Mouse (Mus musculus) intestine, postnatal 0 days (tissue): ENCODE measurements around the gene Cntn4. TPM values are rescaled to one million over a fixed set of nuclear protein-coding genes. Genes with fewer than 3 reads are reported as not detected.

Experiments
- ATAC-seq: fragments of 200-750 bp; cut with Nextera tagmentation; 2 replicates; pipeline ENCODE4 v1.8.0; 2017; ENCODE audit warnings: mild to moderate bottlenecking, moderate TSS enrichment, moderate library complexity
- H3K27ac ChIP-seq: fragments of 300-500 bp; sonication (generic); 2 replicates; pipeline ENCODE4 v1.5.1; 2014; ENCODE audit warnings: mild to moderate bottlenecking, low read depth, low read length, moderate library complexity
- H3K27me3 ChIP-seq: fragments of 300-500 bp; sonication (generic); replicated peaks from 2 replicates; pipeline ENCODE4 v1.6.1; 2014; ENCODE audit warnings: low read length, mixed read lengths; ENCODE audit not compliant: control insufficient read depth, insufficient read depth
- H3K36me3 ChIP-seq: fragments of 300-500 bp; sonication (generic); 2 replicates; pipeline ENCODE4 v1.6.1; 2014; ENCODE audit warnings: mild to moderate bottlenecking, moderate library complexity; ENCODE audit not compliant: control insufficient read depth, insufficient read depth
- H3K4me1 ChIP-seq: fragments of 300-500 bp; sonication (generic); replicated peaks from 2 replicates; pipeline ENCODE4 v1.6.1; 2014; ENCODE audit warnings: antibody characterized with exemption, low read length, mixed read lengths; ENCODE audit not compliant: control insufficient read depth, insufficient read depth
- H3K4me2 ChIP-seq: fragments of 300-500 bp; sonication (generic); replicated peaks from 2 replicates; pipeline ENCODE4 v1.6.1; 2014; ENCODE audit warnings: low read depth, mild to moderate bottlenecking, moderate library complexity
- H3K4me3 ChIP-seq: fragments of 300-500 bp; sonication (generic); 2 replicates; pipeline ENCODE4 v1.5.1; 2014; ENCODE audit warnings: low read depth, low read length
- H3K9ac ChIP-seq: fragments of 300-500 bp; sonication (generic); 2 replicates; pipeline ENCODE4 v1.6.1; 2014; ENCODE audit warnings: mild to moderate bottlenecking, low read depth, low read length
- H3K9me3 ChIP-seq: fragments of 300-500 bp; sonication (generic); 2 replicates; pipeline ENCODE4 v1.6.1; 2016; ENCODE audit warnings: mixed run types; ENCODE audit not compliant: control insufficient read depth
- CTCF ChIP-seq: sonication (generic); IDR thresholded peaks from 2 replicates; pipeline ENCODE4 v1.5.1; 2016; ENCODE audit warnings: low read depth, mild to moderate bottlenecking, control low read depth, antibody characterized with exemption, moderate library complexity
- WGBS: fragments of 180-500 bp; shearing (Covaris S2); extraction: QIAGEN DNeasy Blood & Tissue Kit; methylation state at CpG from one replicate; pipeline ENCODE4 v1.1.7; 2014; 5-methylcytosine and 5-hydroxymethylcytosine counted together
- polyA plus RNA-seq: library from polyadenylated mRNA; unstranded; fragments of >200 nt; fragmentation: Nextera tagmentation; extraction: Ambion mirVana; gene quantifications from 2 replicates; pipeline ENCODE4 v1.2.1, GENCODE M21; 2015

Gene Cntn4
- polyA plus RNA-seq, 1 experiment from 2014 or later, result 0.08 TPM

DNA sequence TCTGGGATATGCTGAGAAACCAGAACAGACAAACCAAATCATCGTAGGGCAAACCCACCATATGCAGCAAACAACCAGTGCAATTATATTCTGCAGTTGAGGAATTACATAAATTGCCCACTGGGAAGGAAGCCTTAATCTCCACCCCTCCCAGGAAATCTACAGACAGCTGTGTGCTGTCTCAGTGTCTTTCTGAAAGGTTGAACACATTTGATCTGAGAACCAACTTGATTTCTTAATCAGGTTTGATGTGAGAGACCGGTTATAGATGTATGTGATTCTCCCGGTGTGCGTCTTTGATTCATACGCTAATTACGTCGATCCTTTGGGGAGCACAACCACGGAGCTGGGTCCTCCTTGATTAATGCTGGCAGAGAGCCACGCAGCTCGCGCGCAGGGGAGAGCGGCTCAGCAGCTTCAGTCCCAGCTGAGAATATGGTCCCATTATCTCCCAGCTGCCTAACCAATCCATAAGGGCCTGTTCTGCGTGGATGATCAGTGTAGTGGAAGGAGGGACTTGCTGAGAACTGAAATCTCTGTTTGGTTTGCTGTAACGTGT lies 441.1 kb downstream of the Cntn4 start:
- H3K4me2 ChIP-seq, result peak overlapping the region; percentile 35; the same call in 1 of the 2 replicates
- H3K27me3 ChIP-seq, result no peaks in the 10 kb centered on the region
- H3K9me3 ChIP-seq, result no peaks in the 10 kb centered on the region
- H3K4me3 ChIP-seq, result no peak overlapping the region
- H3K36me3 ChIP-seq, result no peaks in the 10 kb centered on the region
- no peak for ATAC-seq
- H3K4me1 ChIP-seq, result no peaks in the 10 kb centered on the region
- no peak overlapping the region for H3K27ac ChIP-seq
- WGBS, result 26% methylated on average over 15 of the region's 15 CpGs
- no peak for TF ChIP-seq CTCF
- H3K9ac ChIP-seq, result no peak overlapping the region

DNA sequence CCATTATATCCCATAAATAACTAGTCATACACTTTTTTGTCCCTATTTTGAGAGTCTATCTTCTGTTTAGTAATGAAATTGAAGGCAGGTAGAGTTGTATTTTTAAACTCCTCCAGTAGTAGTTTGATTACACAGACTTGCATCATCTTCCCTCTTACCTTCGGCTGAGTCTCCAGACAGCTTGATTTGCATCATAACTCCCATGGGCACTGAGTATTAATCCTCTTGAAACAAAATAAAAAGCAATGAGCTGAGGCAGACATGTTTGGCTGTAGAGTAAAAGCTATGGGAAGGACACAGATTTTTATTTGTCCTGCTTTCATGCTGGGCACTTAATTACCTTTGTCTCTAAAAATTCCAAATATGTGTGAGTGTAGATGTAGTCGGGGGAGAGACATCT lies 476.1 kb downstream of the Cntn4 start:
- 51% methylated on average over 2 of the region's 2 CpGs for WGBS
- Histone ChIP-seq H3K4me1 (no peaks in the 10 kb centered on the region), H3K4me2 (no peak overlapping the region), H3K9ac (no peak overlapping the region), H3K9me3 (no peaks in the 10 kb centered on the region), H3K27ac (no peak overlapping the region), H3K4me3 (no peak overlapping the region), H3K36me3 (no peaks in the 10 kb centered on the region), H3K27me3 (no peaks in the 10 kb centered on the region)
- ATAC-seq, result no peak
- TF ChIP-seq CTCF, result no peak

DNA sequence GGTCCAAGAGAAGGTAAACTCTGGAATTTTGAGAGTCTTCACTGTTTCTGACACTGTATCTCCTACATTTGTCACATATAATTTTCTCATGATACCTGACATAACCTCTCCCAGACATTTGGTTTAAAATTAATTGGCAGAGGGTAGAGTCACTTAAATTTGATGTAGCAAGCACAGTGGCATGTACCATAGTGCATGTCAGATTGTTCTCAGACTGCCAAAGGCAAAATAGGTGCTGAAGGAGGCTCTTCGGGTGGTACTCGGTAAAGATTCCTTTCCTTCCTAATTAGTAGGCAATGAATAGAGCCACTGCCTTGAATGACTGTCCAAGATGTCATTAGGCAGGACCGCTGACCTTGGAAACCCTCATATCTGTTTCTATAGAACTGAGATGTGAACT lies 477.9 kb downstream of the Cntn4 start:
- Histone ChIP-seq H3K4me2 (no peak overlapping the region), H3K9ac (no peak overlapping the region), H3K36me3 (no peaks in the 10 kb centered on the region), H3K9me3 (no peaks in the 10 kb centered on the region), H3K27me3 (no peaks in the 10 kb centered on the region), H3K4me3 (no peak overlapping the region), H3K27ac (no peak overlapping the region), H3K4me1 (no peaks in the 10 kb centered on the region)
- ATAC-seq, result no peak
- TF ChIP-seq CTCF, result no peak
- WGBS, result 92% methylated on average over 3 of the region's 3 CpGs

DNA sequence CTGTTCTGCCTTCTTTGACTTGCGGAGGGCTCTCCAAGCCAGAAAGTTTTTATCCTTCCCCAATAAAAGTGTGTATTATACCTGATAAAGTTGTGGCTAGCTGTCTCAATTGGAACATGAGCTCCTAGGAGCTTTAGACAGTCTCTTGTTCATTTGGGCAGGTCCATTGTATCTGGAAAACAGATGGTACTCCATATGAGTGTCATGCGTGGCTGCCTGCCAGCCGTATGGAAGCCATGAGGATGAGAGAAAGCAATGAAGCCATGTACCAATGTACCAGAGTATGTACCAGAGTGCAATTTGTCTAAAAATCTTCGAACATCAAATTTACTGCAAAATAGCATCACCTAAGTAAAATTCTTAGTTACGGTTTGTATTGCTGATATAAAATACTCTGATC lies 500.1 kb downstream of the Cntn4 start:
- ATAC-seq, result no peak
- Histone ChIP-seq H3K9ac (no peak overlapping the region), H3K9me3 (no peaks in the 10 kb centered on the region), H3K4me2 (no peak overlapping the region), H3K36me3 (no peaks in the 10 kb centered on the region), H3K4me3 (no peak overlapping the region), H3K4me1 (no peaks in the 10 kb centered on the region), H3K27ac (no peak overlapping the region), H3K27me3 (no peaks in the 10 kb centered on the region)
- TF ChIP-seq CTCF, result no peak
- WGBS, result 84% methylated on average over 5 of the region's 5 CpGs

DNA sequence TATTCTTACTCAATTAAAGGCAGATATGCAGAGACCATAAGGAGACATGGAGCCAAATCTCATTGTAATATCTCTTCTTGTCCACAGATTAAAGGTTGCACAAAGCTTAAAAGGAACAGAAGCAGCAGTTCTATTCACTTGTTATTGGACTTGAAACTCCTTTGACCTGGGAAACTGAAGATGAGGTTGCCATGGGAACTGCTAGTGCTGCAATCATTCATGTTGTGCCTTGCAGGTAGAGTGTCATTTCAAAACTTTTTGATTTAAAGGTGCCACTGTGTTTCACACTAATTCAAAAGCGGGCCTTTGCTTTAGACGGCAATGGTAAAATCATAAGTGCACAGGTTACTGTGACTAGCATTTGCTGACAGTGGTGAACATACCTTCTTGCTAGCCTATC lies 504.1 kb downstream of the Cntn4 start:
- Histone ChIP-seq H3K27ac (no peak overlapping the region), H3K4me3 (no peak overlapping the region), H3K9me3 (no peaks in the 10 kb centered on the region), H3K36me3 (no peaks in the 10 kb centered on the region), H3K27me3 (no peaks in the 10 kb centered on the region), H3K4me1 (no peaks in the 10 kb centered on the region), H3K9ac (no peak overlapping the region), H3K4me2 (no peak overlapping the region)
- no peak for TF ChIP-seq CTCF
- WGBS, result 89% methylated on average over 2 of the region's 2 CpGs
- ATAC-seq, result no peak

DNA sequence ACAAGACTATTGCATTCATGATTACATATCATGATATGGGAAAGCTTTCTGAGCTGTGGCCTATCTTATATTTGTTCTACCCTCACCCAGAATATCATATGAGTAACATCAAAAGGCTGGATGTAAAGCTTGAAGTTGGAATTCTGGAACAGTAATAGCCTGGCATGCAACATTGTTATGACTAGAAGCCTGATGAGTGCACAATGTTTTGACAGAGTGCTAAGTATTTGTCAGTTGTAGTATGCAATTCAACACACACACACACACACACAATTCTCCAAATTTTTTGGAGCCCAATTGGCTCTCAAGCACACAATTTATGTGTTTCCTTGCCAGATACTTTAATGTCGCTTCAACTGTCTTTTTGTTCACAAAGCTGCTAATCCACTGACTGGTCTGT lies 523.5 kb downstream of the Cntn4 start:
- no peaks in the 10 kb centered on the region for H3K36me3 ChIP-seq
- H3K9ac ChIP-seq, result no peak overlapping the region
- H3K4me2 ChIP-seq, result no peak overlapping the region
- no peak overlapping the region for H3K27ac ChIP-seq
- H3K4me3 ChIP-seq, result no peak overlapping the region
- TF ChIP-seq CTCF, result no peak
- H3K27me3 ChIP-seq, result no peaks in the 10 kb centered on the region
- H3K9me3 ChIP-seq, result no peaks in the 10 kb centered on the region
- ATAC-seq, result no peak
- 83% methylated on average over 1 of the region's 1 CpGs for WGBS
- H3K4me1 ChIP-seq, result no peaks in the 10 kb centered on the region

DNA sequence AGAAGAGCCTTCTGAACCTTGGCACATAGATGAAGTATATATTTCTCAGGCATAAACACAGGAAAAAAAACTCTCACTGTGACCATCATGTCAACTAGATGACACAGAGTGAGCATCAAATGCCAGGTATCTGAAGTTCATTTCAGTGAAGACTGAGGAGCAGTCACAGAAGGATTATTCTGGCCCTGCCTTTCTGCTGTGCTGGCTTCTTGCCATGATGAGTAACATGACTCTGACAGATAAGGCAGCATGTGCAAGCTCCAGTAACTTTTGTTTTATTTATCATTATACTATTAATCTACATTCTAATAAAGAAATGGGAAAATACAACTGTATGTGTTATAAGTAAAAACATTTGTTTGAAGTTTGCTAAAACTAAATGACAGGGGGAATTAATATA lies 529.9 kb downstream of the Cntn4 start:
- Histone ChIP-seq H3K4me3 (no peak overlapping the region), H3K27ac (no peak overlapping the region), H3K4me2 (no peak overlapping the region), H3K9ac (no peak overlapping the region), H3K9me3 (no peaks in the 10 kb centered on the region), H3K27me3 (no peaks in the 10 kb centered on the region), H3K4me1 (no peaks in the 10 kb centered on the region), H3K36me3 (no peaks in the 10 kb centered on the region)
- no peak for TF ChIP-seq CTCF
- ATAC-seq, result no peak
